ENCODE assay signal across 19 mouse cellular contexts in the genomic region with DNA sequence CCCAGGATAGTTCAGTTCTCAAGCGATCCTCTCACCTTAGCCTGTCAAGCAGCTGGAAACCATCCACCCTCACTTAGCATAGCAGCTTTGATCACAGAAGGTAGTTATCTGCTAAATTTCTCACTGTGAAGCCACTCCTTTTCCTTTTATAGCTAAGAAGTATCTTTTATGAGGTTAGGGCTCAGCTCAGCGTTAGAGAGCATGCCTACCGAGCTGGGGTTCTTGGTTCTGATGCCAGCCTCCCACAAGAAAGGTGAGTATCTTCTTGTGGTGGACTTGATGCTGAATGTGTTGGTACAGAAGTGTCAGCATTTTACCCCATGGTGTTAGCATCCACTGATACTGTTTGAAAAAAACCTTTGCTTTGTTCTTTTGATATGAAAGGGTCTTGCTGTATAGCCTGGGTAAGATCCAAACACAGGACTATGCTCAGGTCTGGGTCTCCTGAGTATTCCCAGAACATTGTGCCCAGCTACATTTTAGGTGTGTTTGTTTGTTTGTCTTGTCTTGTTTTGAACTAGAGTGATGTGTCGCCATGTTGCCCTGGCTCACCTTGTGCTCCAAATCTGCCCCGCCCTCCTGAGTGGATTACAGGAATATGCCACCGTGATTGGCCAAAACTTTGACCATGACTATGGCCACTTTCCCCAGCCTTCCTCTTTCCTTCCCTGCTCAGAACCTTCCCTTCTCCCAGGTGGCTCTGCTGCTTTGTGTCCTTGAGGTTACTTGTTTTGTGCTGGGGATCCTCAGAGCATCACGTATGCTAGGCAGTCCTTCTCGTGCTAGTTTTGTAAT. TPM values are rescaled to one million over a fixed set of nuclear protein-coding genes. Genes with fewer than 3 reads are reported as not detected.
DNase-seq lines count a peak whose midpoint lies in the region; ATAC-seq and TF ChIP-seq lines count a peak whose summit lies in the region.
"Had no signal": no experiment of that assay in that cellular context is flagged by ENCODE, and none has a peak within 500 bp of the region (broad histone marks: within the 10 kb centered on the region; RNA-seq: fewer than 3 reads in every experiment).

No protein-coding gene starts in this region.

- H3K27ac ChIP-seq in thymus, adult 2 months (ENCODE audit: control insufficient read depth, insufficient read depth, low read length): no peak overlapping the region
- H3K27ac ChIP-seq in liver, embryonic 13.5 days: peak overlapping the region; percentile 89
- H3K27ac ChIP-seq: gastrocnemius, adult 2 months; heart, embryonic 15.5 days; hindbrain, embryonic 10.5 days; neural tube, embryonic 15.5 days had no signal

- H3K4me1 ChIP-seq in thymus, adult 2 months (replicated peaks; ENCODE audit: control insufficient read depth, insufficient read depth, low read length): peaks cover 5% of the 10 kb centered on the region
- H3K4me1 ChIP-seq in liver, embryonic 13.5 days (replicated peaks): peaks cover 53% of the 10 kb centered on the region
- H3K4me1 ChIP-seq: neural tube, embryonic 15.5 days had no signal

- peak overlapping the region; percentile 47 for H3K4me2 ChIP-seq in liver, embryonic 13.5 days
- H3K4me2 ChIP-seq: heart, embryonic 15.5 days; midbrain, embryonic 11.5 days; neural tube, embryonic 15.5 days had no signal

- no peak for TF ChIP-seq CTCF in thymus, adult 2 months (IDR thresholded peaks at IDR 0.05; ENCODE audit: borderline replicate concordance, control insufficient read depth, extremely low read depth, insufficient read depth, low read length, poor library complexity)

- DNase-seq in thymus, adult 2 months: peak; percentile 15
- no peak for DNase-seq in thymus, postnatal 36 days
- DNase-seq in liver, embryonic 13.5 days: no peak
- no peak for DNase-seq in left cerebral cortex, adult 8-10 months (ENCODE audit: low spot score in 2 of 2)
- no peak for DNase-seq in adrenal gland, adult 2 months
- DNase-seq: adrenal gland, postnatal 10 days; B cell, adult 2 months; cerebellum, adult 18-20 months; gastrocnemius, adult 2 months; kidney, adult 2 months; kidney, postnatal 36 days; lung, postnatal 14 days had no signal

- no peaks in the 10 kb centered on the region for H3K27me3 ChIP-seq in thymus, adult 2 months (ENCODE audit: control insufficient read depth, insufficient read depth, low read length)
- H3K27me3 ChIP-seq in liver, embryonic 13.5 days: no peaks in the 10 kb centered on the region
- H3K27me3 ChIP-seq: heart, embryonic 15.5 days; neural tube, embryonic 15.5 days had no signal

- no peaks in the 10 kb centered on the region for H3K36me3 ChIP-seq in thymus, adult 2 months (ENCODE audit: control insufficient read depth, insufficient read depth, low read length)
- H3K36me3 ChIP-seq in liver, embryonic 13.5 days: no peaks in the 10 kb centered on the region
- H3K36me3 ChIP-seq: G1E; heart, embryonic 15.5 days; hindbrain, embryonic 10.5 days; neural tube, embryonic 15.5 days had no signal

- no peaks in the 10 kb centered on the region for H3K9me3 ChIP-seq in liver, embryonic 13.5 days (replicated peaks)
- H3K9me3 ChIP-seq: G1E; heart, embryonic 15.5 days; hindbrain, embryonic 10.5 days; neural tube, embryonic 15.5 days had no signal

- ATAC-seq in activated CD4-positive, CD25-positive, alpha-beta regulatory T cell, adult 4 months: peak; percentile 46
- ATAC-seq in liver, embryonic 13.5 days (ENCODE audit: low read depth): peak; percentile 13; the same call in 1 of the 2 replicates
- peak; percentile 39; the same call in 1 of the 2 replicates for ATAC-seq in neutrophil, adult 5-6 weeks (ENCODE audit: extremely low read depth, insufficient number of reproducible peaks, low FRiP score, poor library complexity, severe bottlenecking)

- 58% methylated on average over 8 of the region's 8 CpGs for WGBS in thymus, adult 2 months
- WGBS in liver, embryonic 13.5 days (ENCODE audit: insufficient replicate concordance): 62% methylated on average over 8 of the region's 8 CpGs

- H3K9ac ChIP-seq in liver, embryonic 13.5 days: peak overlapping the region; percentile 61; the same call in 1 of the 2 replicates
- H3K9ac ChIP-seq: heart, embryonic 15.5 days; neural tube, embryonic 15.5 days had no signal

- H3K4me3 ChIP-seq in thymus, adult 2 months (ENCODE audit: control insufficient read depth, insufficient read depth, low read length): no peak overlapping the region
- no peak overlapping the region for H3K4me3 ChIP-seq in liver, embryonic 13.5 days (replicated peaks)
- H3K4me3 ChIP-seq: gastrocnemius, adult 2 months; heart, embryonic 15.5 days; hindbrain, embryonic 10.5 days; neural tube, embryonic 15.5 days had no signal

- TF ChIP-seq POLR2A in thymus, adult 2 months (IDR thresholded peaks at IDR 0.05; ENCODE audit: control insufficient read depth, extremely low read depth, insufficient read depth, low read length, poor library complexity): no peak

RNA-seq across cellular contexts. Expression of gene Prdm10, which starts 8.9 kb away (rescaled TPM):
- 21.8 and 27.3 TPM in 2 replicates for polyA plus RNA-seq in thymus, adult 2 months (2012; rRNA removed)
- 1 to 10 TPM; 7.3 to 7.8 TPM for polyA plus RNA-seq in activated CD4-positive, CD25-positive, alpha-beta regulatory T cell, adult 4 months (2017; shearing (Covaris generic))
- polyA plus RNA-seq in liver, embryonic 13.5 days (2015; fragmentation: Nextera tagmentation; extraction: Ambion mirVana): 2.4 and 3.0 TPM in 2 replicates
- 15.8 and 18.6 TPM in 2 replicates for total RNA-seq in neutrophil, adult 5-6 weeks (2017)
- 10 to 100 TPM; 16.5 to 20.0 (median 17.2) TPM for total RNA-seq in left cerebral cortex, adult 8-10 months (2022)
- total RNA-seq in adrenal gland, adult 2 months (2021): 10 to 100 TPM in 1 of 2 experiments, 1 to 10 TPM in 1; 8.4 to 11.3 TPM
- polyA plus RNA-seq in adrenal gland, adult 2 months (2012; rRNA removed): 6.8 and 8.6 TPM in 2 replicates

RNA-seq across cellular contexts. Expression of gene Aplp2, which starts 59.8 kb away (rescaled TPM):
- polyA plus RNA-seq in thymus, adult 2 months (2012; rRNA removed): 163 and 188 TPM in 2 replicates
- polyA plus RNA-seq in activated CD4-positive, CD25-positive, alpha-beta regulatory T cell, adult 4 months (2017; shearing (Covaris generic)): 10 to 100 TPM; 66.4 to 72.8 TPM
- 164 and 196 TPM in 2 replicates for polyA plus RNA-seq in liver, embryonic 13.5 days (2015; fragmentation: Nextera tagmentation; extraction: Ambion mirVana)
- 59.2 and 67.0 TPM in 2 replicates for total RNA-seq in neutrophil, adult 5-6 weeks (2017)
- 100 to 1,000 TPM; 531 to 605 (median 581) TPM for total RNA-seq in left cerebral cortex, adult 8-10 months (2022)
- total RNA-seq in adrenal gland, adult 2 months (2021): 100 to 1,000 TPM; 578 to 689 TPM
- 376 and 431 TPM in 2 replicates for polyA plus RNA-seq in adrenal gland, adult 2 months (2012; rRNA removed)
